Mouse (Mus musculus): ENCODE results near the gene Spon1.

Spon1 gene

DNA sequence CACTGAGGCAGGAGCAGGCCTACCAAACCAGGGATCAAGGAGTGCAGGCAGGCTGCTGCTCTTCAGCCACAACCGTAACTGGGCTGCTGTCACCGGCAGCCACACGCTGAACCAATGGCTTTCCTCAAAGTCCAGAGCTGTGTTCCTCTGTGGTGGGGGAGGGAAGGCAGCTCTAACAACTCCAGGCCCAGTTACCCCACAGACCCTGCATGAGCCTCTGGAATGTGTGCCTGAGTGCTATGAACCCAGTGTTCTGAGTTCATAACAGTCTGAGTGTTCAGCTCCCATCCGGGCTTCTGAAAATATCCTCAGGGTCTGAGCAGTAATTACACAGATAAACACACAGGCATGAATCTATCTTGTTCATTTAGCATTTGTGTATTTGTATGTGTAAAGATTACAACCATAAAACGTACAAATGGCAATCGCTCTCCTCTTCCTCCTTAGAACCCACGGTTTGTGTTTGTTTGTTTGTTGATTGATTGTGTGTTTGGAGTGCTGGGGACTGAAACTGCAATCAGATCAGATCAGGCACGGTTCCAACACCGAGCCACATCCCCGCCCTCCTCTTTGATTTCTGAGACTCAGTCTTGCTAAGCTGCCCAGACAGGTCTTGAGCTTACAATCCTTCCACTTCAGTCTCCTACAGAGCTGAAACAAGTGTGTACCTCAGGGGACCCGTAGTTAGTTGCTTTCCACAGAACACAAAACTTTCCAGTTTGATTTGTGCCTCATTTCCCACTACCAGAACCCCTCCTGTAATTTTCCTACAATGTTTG, 299.8 kb downstream of the Spon1 start:
- no peak for DNase-seq

DNA sequence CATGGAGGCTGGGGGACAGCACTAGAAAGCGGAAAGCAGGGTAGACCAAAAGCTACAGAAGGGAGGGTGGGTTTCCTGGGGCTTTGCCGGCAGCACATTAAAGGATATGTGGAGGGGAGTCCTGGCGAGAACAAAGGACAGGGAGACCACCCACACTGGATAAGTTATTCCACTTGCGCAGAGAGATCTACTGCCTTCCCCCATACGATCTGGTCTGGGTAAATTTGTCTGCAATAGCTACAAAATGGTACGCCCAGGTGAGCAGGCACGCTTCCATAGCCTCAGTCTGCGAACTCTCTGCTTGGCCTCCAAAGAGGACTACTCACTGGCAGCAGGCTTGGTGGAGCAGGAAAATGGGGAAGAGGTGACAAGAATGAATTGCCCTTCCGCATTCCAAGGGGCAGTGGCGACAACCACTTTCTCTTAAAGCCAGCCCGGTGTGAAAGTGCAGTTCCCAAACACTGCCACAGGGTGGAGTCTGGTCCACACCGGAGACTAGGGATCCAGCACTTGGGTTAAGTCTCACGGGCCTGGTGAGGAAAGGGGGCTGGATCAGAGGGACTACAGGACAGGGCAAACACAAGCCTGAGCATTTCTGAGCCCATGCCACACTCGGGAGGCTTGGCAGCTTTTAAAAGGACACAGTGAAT, 300.9 kb downstream of the Spon1 start:
- peak; percentile 79 to 83 for DNase-seq

- DNase-seq = peak in 1 of 2 experiments; percentile 42
Measured at GRCm38 (mm10) chr7:114068956-114069533, 303.2 kb downstream of the Spon1 start.

- peak in 1 of 2 experiments; percentile 31 for DNase-seq
Measured at GRCm38 (mm10) chr7:114069726-114070457, 304.1 kb downstream of the Spon1 start.

DNA sequence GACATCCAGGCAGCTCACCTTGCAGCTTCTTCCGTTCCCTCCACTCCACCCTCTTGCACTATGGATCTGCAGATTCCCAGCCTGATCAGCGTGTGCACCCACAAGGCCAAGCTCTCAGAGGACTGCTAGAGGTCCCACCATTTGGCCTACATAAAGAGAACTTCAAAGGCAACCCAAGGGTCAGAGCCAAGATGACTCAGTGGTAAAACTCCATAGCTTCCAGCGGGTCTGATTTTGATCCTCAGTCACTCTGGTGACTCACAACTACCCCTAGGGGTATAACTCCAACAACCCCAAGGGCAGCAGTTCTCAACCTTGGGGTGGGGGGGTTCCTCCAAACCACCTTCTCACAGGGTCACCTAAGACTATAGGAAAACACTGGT, 304.7 kb downstream of the Spon1 start:
- DNase-seq = no peak

- no peak for DNase-seq
Measured at GRCm38 (mm10) chr7:114071395-114071794, 305.6 kb downstream of the Spon1 start.

DNA sequence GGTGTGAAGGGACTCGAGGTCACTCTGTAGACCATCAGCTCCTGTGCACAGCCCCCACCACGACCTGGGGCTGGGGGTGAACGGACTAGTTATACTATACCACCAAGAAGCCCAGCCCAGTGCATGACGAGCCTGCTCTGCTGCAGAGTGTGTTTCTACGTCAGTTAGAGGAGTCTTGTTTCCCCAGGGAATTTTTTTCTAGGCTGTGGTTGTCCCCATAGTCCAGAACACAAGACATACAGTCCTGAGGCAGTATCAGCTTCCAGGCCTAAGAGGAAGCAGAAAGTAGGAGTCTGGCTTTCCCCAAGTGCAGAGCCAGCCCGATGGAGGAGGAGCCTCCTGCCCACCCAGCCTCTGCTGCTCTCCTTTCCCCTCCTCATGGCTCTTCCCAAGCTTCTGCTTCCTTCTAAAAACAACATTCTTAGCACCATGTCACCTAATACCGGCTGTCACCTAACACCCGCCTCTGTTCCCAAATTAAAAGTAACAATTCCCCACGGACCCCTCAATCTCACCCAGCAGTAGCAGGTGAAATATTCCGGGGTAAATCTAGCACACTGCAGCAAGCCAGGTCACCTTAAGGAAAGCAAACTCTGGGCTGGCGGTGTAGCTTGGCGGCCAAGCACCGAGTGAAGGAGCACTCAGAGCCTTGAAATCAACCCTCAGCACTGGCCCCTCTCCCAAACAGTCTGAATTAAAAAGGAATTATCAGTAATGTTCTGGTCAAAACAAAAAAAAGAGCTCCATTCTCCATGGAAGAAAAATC, 306.2 kb downstream of the Spon1 start:
- no peak for DNase-seq

DNA sequence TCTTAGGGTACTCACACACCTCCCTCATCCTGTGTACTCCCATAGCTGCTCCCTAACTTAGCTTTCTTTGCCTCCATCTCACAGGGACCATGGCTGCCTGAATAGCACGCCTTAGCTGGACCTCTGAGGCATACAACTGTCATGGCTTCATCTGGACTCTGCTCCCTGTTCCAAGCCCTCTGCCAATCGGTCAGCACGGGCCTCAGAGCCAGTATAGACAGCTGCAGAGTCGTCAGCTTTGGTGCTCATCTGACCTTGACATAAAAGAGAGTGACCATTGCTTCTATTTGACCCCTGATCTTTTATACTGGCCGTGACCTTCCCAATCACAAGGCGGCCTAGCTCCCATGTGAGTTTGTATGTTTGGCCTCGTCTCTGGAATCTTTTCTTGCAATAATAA, 308.3 kb downstream of the Spon1 start:
- no peak for DNase-seq

GRCm38 (mm10) chr7:114074595-114074994, 308.8 kb downstream of the Spon1 start:
- DNase-seq = no peak

GRCm38 (mm10) chr7:114079343-114079742, 313.5 kb downstream of the Spon1 start:
- no peak for DNase-seq

- no peak for DNase-seq
Measured at GRCm38 (mm10) chr7:114080250-114080649, 314.5 kb downstream of the Spon1 start.

GRCm38 (mm10) chr7:114081633-114082420, 316.0 kb downstream of the Spon1 start:
- DNase-seq = no peak

GRCm38 (mm10) chr7:114083088-114083487, 317.3 kb downstream of the Spon1 start:
- DNase-seq = peak in 1 of 2 experiments; percentile 38

GRCm38 (mm10) chr7:114083760-114084159, 318.0 kb downstream of the Spon1 start:
- DNase-seq = no peak

DNA sequence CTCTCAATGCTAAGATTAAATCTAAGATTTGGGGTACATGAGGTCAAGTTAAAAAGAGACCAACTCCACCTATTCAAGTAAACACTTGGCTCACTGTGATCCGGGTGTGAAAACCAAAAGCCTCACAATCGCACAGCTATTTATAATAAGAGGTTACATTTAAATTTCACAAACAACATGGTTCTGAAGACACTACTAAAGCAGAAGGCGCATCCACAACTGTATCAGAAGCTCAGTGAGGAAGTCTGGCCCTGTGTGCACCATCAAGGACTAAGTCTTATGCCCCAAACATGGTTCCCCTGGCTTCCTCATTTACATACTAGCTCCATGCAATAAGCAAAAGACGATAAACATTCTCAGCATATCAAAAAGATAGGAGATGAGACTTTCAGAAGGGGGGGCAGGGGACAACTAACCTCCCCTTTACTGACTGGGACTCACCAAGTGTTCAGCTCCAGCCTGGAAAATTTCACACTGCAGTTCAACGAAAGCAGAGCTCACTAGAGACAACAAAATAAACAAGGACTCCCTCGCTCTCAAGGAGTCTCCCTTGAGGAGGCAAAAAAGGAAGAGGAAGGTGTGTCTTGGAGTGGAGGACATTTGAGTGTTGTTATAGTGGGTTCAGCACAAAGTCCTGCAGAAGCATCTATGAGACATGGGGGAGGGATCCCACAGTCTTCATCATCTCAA, 320.4 kb downstream of the Spon1 start:
- DNase-seq = no peak

DNA sequence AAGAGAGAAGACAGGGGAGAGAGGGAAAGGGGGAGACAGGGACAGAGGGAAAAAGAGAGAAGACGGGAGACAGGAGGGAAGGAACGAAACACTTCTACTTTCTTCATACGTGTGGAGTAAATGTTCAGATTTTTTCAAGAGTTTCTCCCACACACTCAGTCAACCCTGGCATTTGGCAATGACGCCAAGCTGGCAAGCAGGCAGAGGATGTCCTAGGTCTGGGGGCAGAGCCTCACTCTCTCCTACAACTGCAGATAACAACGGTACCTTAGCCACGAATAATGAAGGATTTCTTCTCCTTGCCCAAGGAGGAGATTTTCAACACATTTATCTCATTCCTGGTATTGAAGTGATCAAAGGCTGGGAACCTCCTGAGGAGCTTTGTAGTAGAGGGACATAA, 321.5 kb downstream of the Spon1 start:
- no peak for DNase-seq

- peak; percentile 47 to 64 for DNase-seq
Measured at GRCm38 (mm10) chr7:114087986-114088385, 322.2 kb downstream of the Spon1 start.

DNA sequence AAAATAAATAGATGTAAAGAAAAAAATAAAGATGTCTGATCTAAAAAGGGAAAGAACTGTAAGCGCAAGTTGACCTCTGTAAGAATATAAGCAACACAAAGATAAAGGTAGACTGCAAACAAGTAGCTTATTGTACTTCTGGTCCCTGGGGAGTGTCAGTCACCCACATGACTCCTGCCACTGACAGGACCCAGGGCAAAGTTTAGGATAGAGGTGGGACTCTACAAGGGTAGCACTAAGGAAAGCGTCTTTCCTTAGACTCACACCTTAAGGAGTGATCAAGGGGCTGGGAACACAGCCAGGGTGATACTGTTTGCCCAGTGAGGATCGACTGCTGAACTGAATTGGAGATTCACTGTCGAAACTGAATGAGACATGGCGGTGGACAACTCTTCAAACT, 323.1 kb downstream of the Spon1 start:
- DNase-seq = no peak

- DNase-seq = no peak
Measured at GRCm38 (mm10) chr7:114090231-114090630, 324.4 kb downstream of the Spon1 start.

GRCm38 (mm10) chr7:114090892-114091545, 325.2 kb downstream of the Spon1 start:
- DNase-seq = no peak

All from thymus, postnatal 36 days (tissue).